Mouse (Mus musculus): ENCODE measurements around the gene Gne. TPM values are rescaled to one million over a fixed set of nuclear protein-coding genes. Genes with fewer than 3 reads are reported as not detected.

The Gne gene
- polyA plus RNA-seq, 1 experiment from 2014 or later, result 31.3 TPM

GRCm38 (mm10) chr4:44023681-44024080 is 60.3 kb downstream of the Gne start:
- Histone ChIP-seq H3K27me3 (ENCODE audit: control insufficient read depth, insufficient read depth, low read length) (no peaks in the 10 kb centered on the region), H3K9ac (ENCODE audit: low read length) (no peak overlapping the region), H3K4me1 (ENCODE audit: control insufficient read depth in 2 of 2, insufficient read depth in 2 of 2, low read length in 2 of 2) (peaks cover 4 to 17% of the 10 kb centered on the region in 2 experiments), H3K36me3 (ENCODE audit: control insufficient read depth, insufficient read depth, low read length) (peaks cover 94% of the 10 kb centered on the region), H3K4me3 (ENCODE audit: control insufficient read depth in 1 of 2, insufficient read depth in 1 of 2, low read depth in 1 of 2, low read length in 2 of 2) (no peak overlapping the region), H3K27ac (replicated peaks in 1 of 2; ENCODE audit: control insufficient read depth in 1 of 2, insufficient read depth in 1 of 2, low read depth in 2 of 2, low read length in 2 of 2) (no peak overlapping the region), H3K9me3 (ENCODE audit: control insufficient read depth, low read length) (no peaks in the 10 kb centered on the region), H3K4me2 (ENCODE audit: low read length) (no peak overlapping the region)
- ATAC-seq (ENCODE audit: insufficient number of reproducible peaks, insufficient read depth, low FRiP score, low read depth), result no peak
- WGBS, result 94% methylated on average over 9 of the region's 9 CpGs

GRCm38 (mm10) chr4:44022766-44023165 is 61.2 kb downstream of the Gne start:
- no peak overlapping the region for H3K4me2 ChIP-seq (ENCODE audit: low read length)
- peaks cover 2 to 15% of the 10 kb centered on the region in 2 experiments for H3K4me1 ChIP-seq (ENCODE audit: control insufficient read depth in 2 of 2, insufficient read depth in 2 of 2, low read length in 2 of 2)
- H3K27me3 ChIP-seq (ENCODE audit: control insufficient read depth, insufficient read depth, low read length), result no peaks in the 10 kb centered on the region
- H3K9ac ChIP-seq (ENCODE audit: low read length), result no peak overlapping the region
- 89% methylated on average over 11 of the region's 11 CpGs for WGBS
- H3K27ac ChIP-seq (replicated peaks in 1 of 2; ENCODE audit: control insufficient read depth in 1 of 2, insufficient read depth in 1 of 2, low read depth in 2 of 2, low read length in 2 of 2), result no peak overlapping the region
- no peak for ATAC-seq (ENCODE audit: insufficient number of reproducible peaks, insufficient read depth, low FRiP score, low read depth)
- H3K36me3 ChIP-seq (ENCODE audit: control insufficient read depth, insufficient read depth, low read length), result peaks cover 98% of the 10 kb centered on the region
- H3K4me3 ChIP-seq (ENCODE audit: control insufficient read depth in 1 of 2, insufficient read depth in 1 of 2, low read depth in 1 of 2, low read length in 2 of 2), result no peak overlapping the region
- H3K9me3 ChIP-seq (ENCODE audit: control insufficient read depth, low read length), result no peaks in the 10 kb centered on the region

GRCm38 (mm10) chr4:44022323-44022722 is 61.7 kb downstream of the Gne start:
- Histone ChIP-seq H3K36me3 (ENCODE audit: control insufficient read depth, insufficient read depth, low read length) (peaks cover 93% of the 10 kb centered on the region), H3K4me2 (ENCODE audit: low read length) (no peak overlapping the region), H3K9ac (ENCODE audit: low read length) (no peak overlapping the region), H3K27ac (replicated peaks in 1 of 2; ENCODE audit: control insufficient read depth in 1 of 2, insufficient read depth in 1 of 2, low read depth in 2 of 2, low read length in 2 of 2) (no peak overlapping the region), H3K4me3 (ENCODE audit: control insufficient read depth in 1 of 2, insufficient read depth in 1 of 2, low read depth in 1 of 2, low read length in 2 of 2) (no peak overlapping the region), H3K4me1 (ENCODE audit: control insufficient read depth in 2 of 2, insufficient read depth in 2 of 2, low read length in 2 of 2) (peaks cover 2 to 10% of the 10 kb centered on the region in 2 experiments; a peak in 2 of 4 replicates), H3K9me3 (ENCODE audit: control insufficient read depth, low read length) (no peaks in the 10 kb centered on the region), H3K27me3 (ENCODE audit: control insufficient read depth, insufficient read depth, low read length) (no peaks in the 10 kb centered on the region)
- 86% methylated on average over 4 of the region's 4 CpGs for WGBS
- no peak for ATAC-seq (ENCODE audit: insufficient number of reproducible peaks, insufficient read depth, low FRiP score, low read depth)

GRCm38 (mm10) chr4:44016791-44017190 is 67.2 kb downstream of the Gne start:
- ATAC-seq (ENCODE audit: insufficient number of reproducible peaks, insufficient read depth, low FRiP score, low read depth), result no peak

GRCm38 (mm10) chr4:44016071-44016470 is 67.9 kb downstream of the Gne start:
- no peak overlapping the region for H3K4me3 ChIP-seq (ENCODE audit: control insufficient read depth in 1 of 2, insufficient read depth in 1 of 2, low read depth in 1 of 2, low read length in 2 of 2)
- no peak overlapping the region for H3K27ac ChIP-seq (replicated peaks in 1 of 2; ENCODE audit: control insufficient read depth in 1 of 2, insufficient read depth in 1 of 2, low read depth in 2 of 2, low read length in 2 of 2)
- H3K4me2 ChIP-seq (ENCODE audit: low read length), result no peak overlapping the region
- H3K36me3 ChIP-seq (ENCODE audit: control insufficient read depth, insufficient read depth, low read length), result peaks cover 46% of the 10 kb centered on the region
- H3K27me3 ChIP-seq (ENCODE audit: control insufficient read depth, insufficient read depth, low read length), result no peaks in the 10 kb centered on the region
- no peak overlapping the region for H3K9ac ChIP-seq (ENCODE audit: low read length)
- no peak for ATAC-seq (ENCODE audit: insufficient number of reproducible peaks, insufficient read depth, low FRiP score, low read depth)
- peaks cover 7 to 30% of the 10 kb centered on the region in 2 experiments for H3K4me1 ChIP-seq (ENCODE audit: control insufficient read depth in 2 of 2, insufficient read depth in 2 of 2, low read length in 2 of 2)
- H3K9me3 ChIP-seq (ENCODE audit: control insufficient read depth, low read length), result no peaks in the 10 kb centered on the region
- 85% methylated on average over 4 of the region's 4 CpGs for WGBS

More at GRCm38 (mm10) chr4:44016791-44017190, 67.2 kb downstream of the Gne start:
- Histone ChIP-seq H3K27me3 (ENCODE audit: control insufficient read depth, insufficient read depth, low read length) (no peaks in the 10 kb centered on the region), H3K36me3 (ENCODE audit: control insufficient read depth, insufficient read depth, low read length) (peaks cover 54% of the 10 kb centered on the region), H3K4me3 (ENCODE audit: control insufficient read depth in 1 of 2, insufficient read depth in 1 of 2, low read depth in 1 of 2, low read length in 2 of 2) (no peak overlapping the region), H3K4me1 (ENCODE audit: control insufficient read depth in 2 of 2, insufficient read depth in 2 of 2, low read length in 2 of 2) (peaks cover 7 to 30% of the 10 kb centered on the region in 2 experiments), H3K4me2 (ENCODE audit: low read length) (no peak overlapping the region), H3K9me3 (ENCODE audit: control insufficient read depth, low read length) (no peaks in the 10 kb centered on the region), H3K27ac (replicated peaks in 1 of 2; ENCODE audit: control insufficient read depth in 1 of 2, insufficient read depth in 1 of 2, low read depth in 2 of 2, low read length in 2 of 2) (no peak overlapping the region), H3K9ac (ENCODE audit: low read length) (no peak overlapping the region)
- WGBS, result 93% methylated on average over 12 of the region's 12 CpGs

GRCm38 (mm10) chr4:44013391-44014070 is 70.4 kb downstream of the Gne start:
- Histone ChIP-seq H3K4me2 (ENCODE audit: low read length) (peak overlapping the region; percentile 92), H3K4me3 (ENCODE audit: control insufficient read depth in 1 of 2, insufficient read depth in 1 of 2, low read depth in 1 of 2, low read length in 2 of 2) (peak overlapping the region; percentile 69 to 98), H3K27ac (replicated peaks in 1 of 2; ENCODE audit: control insufficient read depth in 1 of 2, insufficient read depth in 1 of 2, low read depth in 2 of 2, low read length in 2 of 2) (peak overlapping the region in 1 of 2 experiments; percentile 84; a peak in 1 of 4 replicates), H3K9ac (ENCODE audit: low read length) (peak overlapping the region; percentile 99), H3K27me3 (ENCODE audit: control insufficient read depth, insufficient read depth, low read length) (no peaks in the 10 kb centered on the region), H3K9me3 (ENCODE audit: control insufficient read depth, low read length) (no peaks in the 10 kb centered on the region), H3K36me3 (ENCODE audit: control insufficient read depth, insufficient read depth, low read length) (peaks cover 21% of the 10 kb centered on the region), H3K4me1 (ENCODE audit: control insufficient read depth in 2 of 2, insufficient read depth in 2 of 2, low read length in 2 of 2) (peaks cover 7 to 29% of the 10 kb centered on the region in 2 experiments)
- no peak for ATAC-seq (ENCODE audit: insufficient number of reproducible peaks, insufficient read depth, low FRiP score, low read depth)
- WGBS, result 21% methylated on average over 11 of the region's 11 CpGs

- no peaks in the 10 kb centered on the region for H3K9me3 ChIP-seq (ENCODE audit: control insufficient read depth, low read length)
- H3K36me3 ChIP-seq (ENCODE audit: control insufficient read depth, insufficient read depth, low read length), result peaks cover 15% of the 10 kb centered on the region
- ATAC-seq (ENCODE audit: insufficient number of reproducible peaks, insufficient read depth, low FRiP score, low read depth), result peak; percentile 97
- H3K4me3 ChIP-seq (ENCODE audit: control insufficient read depth in 1 of 2, insufficient read depth in 1 of 2, low read depth in 1 of 2, low read length in 2 of 2), result peak overlapping the region; percentile 69 to 98
- peak overlapping the region; percentile 99 for H3K9ac ChIP-seq (ENCODE audit: low read length)
- under 1% methylated on average over 77 of the region's 77 CpGs for WGBS
- no peaks in the 10 kb centered on the region for H3K27me3 ChIP-seq (ENCODE audit: control insufficient read depth, insufficient read depth, low read length)
- peak overlapping the region; percentile 80 to 84 for H3K27ac ChIP-seq (replicated peaks in 1 of 2; ENCODE audit: control insufficient read depth in 1 of 2, insufficient read depth in 1 of 2, low read depth in 2 of 2, low read length in 2 of 2)
- H3K4me2 ChIP-seq (ENCODE audit: low read length), result peak overlapping the region; percentile 92
- H3K4me1 ChIP-seq (ENCODE audit: control insufficient read depth in 2 of 2, insufficient read depth in 2 of 2, low read length in 2 of 2), result peaks cover 5 to 24% of the 10 kb centered on the region in 2 experiments
Observed at GRCm38 (mm10) chr4:44012376-44013367, 71.3 kb downstream of the Gne start.
